Mouse (Mus musculus): ENCODE measurements around the gene Vmn1r26.
"Not testable (repeated sequence)": the region's sequence is repeated elsewhere in the genome, so short reads cannot be mapped to it uniquely, and the experiment has no call there.

The Vmn1r26 gene

GRCm38 (mm10) chr6:58015059-58015458 lies at the start of gene Vmn1r26:
Vmn1r26 (minus strand) TSS chr6:58015159.
- DNase-seq, result no peak

- DNase-seq, result no peak
Measured at GRCm38 (mm10) chr6:58044025-58044424, 29.1 kb upstream of the Vmn1r26 start.

DNA sequence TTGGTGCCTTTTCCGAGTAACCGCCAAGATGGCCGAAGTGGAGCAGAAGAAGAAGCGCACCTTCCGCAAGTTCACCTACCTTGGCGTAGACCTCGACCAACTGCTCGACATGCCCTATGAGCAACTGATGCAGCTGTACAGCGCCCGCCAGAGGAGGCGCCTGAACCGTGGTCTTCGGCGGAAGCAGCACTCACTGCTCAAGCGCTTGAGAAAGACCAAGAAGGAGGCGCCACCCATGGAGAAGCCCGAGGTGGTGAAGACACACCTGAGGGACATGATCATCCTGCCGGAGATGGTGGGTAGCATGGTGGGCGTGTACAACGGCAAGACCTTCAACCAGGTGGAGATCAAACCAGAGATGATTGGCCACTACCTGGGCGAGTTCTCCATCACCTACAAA lies 2.5 kb upstream of the Vmn1r26 start:
- DNase-seq, result not testable (repeated sequence)

GRCm38 (mm10) chr6:57980710-57981109 lies 34.2 kb downstream of the Vmn1r26 start, which contains the start of gene Vmn1r25:
Vmn1r25 (minus strand) TSS chr6:57980810.
- DNase-seq, result no peak

GRCm38 (mm10) chr6:57961403-57961802 lies 53.6 kb downstream of the Vmn1r26 start, which contains the start of gene Vmn1r24:
Vmn1r24 (minus strand) TSS chr6:57961503.
- not testable (repeated sequence) for DNase-seq
